Mouse (Mus musculus) thymus, adult 2 months (tissue): ENCODE measurements around the gene Slc39a11. TPM values are rescaled to one million over a fixed set of nuclear protein-coding genes. Genes with fewer than 3 reads are reported as not detected.

Experiments
- DNase-seq: peaks from one replicate; pipeline ENCODE4 v3.0.0; 2021
- H3K27ac ChIP-seq: fragments of 200-500 bp; 2 replicates; pipeline ENCODE4 v1.5.1; 2012; ENCODE audit warnings: low read length, control low read depth; ENCODE audit not compliant: control insufficient read depth, insufficient read depth
- H3K27me3 ChIP-seq: fragments of 200-500 bp; 2 replicates; pipeline ENCODE4 v1.6.1; 2012; ENCODE audit warnings: mild to moderate bottlenecking, low read length, moderate library complexity, mixed read lengths; ENCODE audit not compliant: control insufficient read depth, insufficient read depth
- H3K36me3 ChIP-seq: fragments of 200-500 bp; 2 replicates; pipeline ENCODE4 v1.6.1; 2012; ENCODE audit warnings: mild to moderate bottlenecking, low read length, moderate library complexity; ENCODE audit not compliant: control insufficient read depth, insufficient read depth
- H3K4me1 ChIP-seq: fragments of 200-500 bp; replicated peaks from 2 replicates; pipeline ENCODE4 v1.6.1; 2012; ENCODE audit warnings: low read length; ENCODE audit not compliant: control insufficient read depth, insufficient read depth
- H3K4me3 ChIP-seq: fragments of 200-500 bp; 2 replicates; pipeline ENCODE4 v1.5.1; 2012; ENCODE audit warnings: mild to moderate bottlenecking, low read length, control low read depth, moderate library complexity; ENCODE audit not compliant: control insufficient read depth, insufficient read depth
- CTCF ChIP-seq: fragments of 200-500 bp; IDR thresholded peaks from 2 replicates; pipeline ENCODE4 v1.5.1; 2012; ENCODE audit warnings: mild to moderate bottlenecking, control low read depth, low read length, moderate library complexity, borderline replicate concordance; ENCODE audit not compliant: control insufficient read depth, poor library complexity, insufficient read depth; ENCODE audit errors: extremely low read depth
- POLR2A ChIP-seq: fragments of 200-500 bp; IDR thresholded peaks from 2 replicates; pipeline ENCODE4 v1.6.1; 2012; ENCODE audit warnings: mild to moderate bottlenecking, low read length, control low read depth, moderate library complexity; ENCODE audit not compliant: control insufficient read depth, poor library complexity, insufficient read depth; ENCODE audit errors: extremely low read depth
- WGBS: fragments of 180-500 bp; shearing (Covaris S2); methylation state at CpG from one replicate; pipeline ENCODE4 v1.1.7; 2018; 5-methylcytosine and 5-hydroxymethylcytosine counted together
- polyA plus RNA-seq: library from polyadenylated mRNA; depleted of rRNA; stranded (reverse); fragments of >200 nt; gene quantifications from 2 replicates; pipeline ENCODE4 v1.2.3, GENCODE M21; 2012

The Slc39a11 gene
- polyA plus RNA-seq, 1 experiment, result 18.0 TPM

GRCm38 (mm10) chr11:113246475-113246874 is 403.4 kb downstream of the Slc39a11 start:
- no peak overlapping the region for H3K27ac ChIP-seq
- H3K36me3 ChIP-seq, result no peaks in the 10 kb centered on the region
- TF ChIP-seq CTCF (no peak), POLR2A (no peak)
- H3K27me3 ChIP-seq, result no peaks in the 10 kb centered on the region
- no peak for DNase-seq
- 95% methylated on average over 9 of the region's 9 CpGs for WGBS
- H3K4me3 ChIP-seq, result no peak overlapping the region
- peaks cover 5% of the 10 kb centered on the region for H3K4me1 ChIP-seq

GRCm38 (mm10) chr11:113245666-113246065 is 404.2 kb downstream of the Slc39a11 start:
- TF ChIP-seq POLR2A (no peak), CTCF (no peak)
- no peak overlapping the region for H3K4me3 ChIP-seq
- H3K36me3 ChIP-seq, result no peaks in the 10 kb centered on the region
- H3K4me1 ChIP-seq, result no peaks in the 10 kb centered on the region
- no peak for DNase-seq
- WGBS, result 96% methylated on average over 10 of the region's 10 CpGs
- H3K27me3 ChIP-seq, result no peaks in the 10 kb centered on the region
- H3K27ac ChIP-seq, result no peak overlapping the region

- TF ChIP-seq CTCF, result no peak
- TF ChIP-seq POLR2A, result no peak
- Histone ChIP-seq H3K27ac (no peak overlapping the region), H3K36me3 (no peaks in the 10 kb centered on the region), H3K27me3 (no peaks in the 10 kb centered on the region), H3K4me3 (no peak overlapping the region), H3K4me1 (no peaks in the 10 kb centered on the region)
- 53% methylated on average over 2 of the region's 2 CpGs for WGBS
- no peak for DNase-seq
Measured at GRCm38 (mm10) chr11:113234432-113234831, 415.4 kb downstream of the Slc39a11 start.

- 61% methylated on average over 6 of the region's 6 CpGs for WGBS
- DNase-seq, result no peak
- Histone ChIP-seq H3K27ac (no peak overlapping the region), H3K4me3 (no peak overlapping the region), H3K27me3 (no peaks in the 10 kb centered on the region), H3K36me3 (no peaks in the 10 kb centered on the region), H3K4me1 (no peaks in the 10 kb centered on the region)
- TF ChIP-seq POLR2A (no peak), CTCF (no peak)
Measured at GRCm38 (mm10) chr11:113232049-113232448, 417.8 kb downstream of the Slc39a11 start.

GRCm38 (mm10) chr11:113230410-113231132 is 419.3 kb downstream of the Slc39a11 start:
- no peak for DNase-seq
- WGBS, result 74% methylated on average over 6 of the region's 6 CpGs
- Histone ChIP-seq H3K4me1 (no peaks in the 10 kb centered on the region), H3K36me3 (no peaks in the 10 kb centered on the region), H3K27me3 (no peaks in the 10 kb centered on the region), H3K4me3 (no peak overlapping the region), H3K27ac (no peak overlapping the region)
- TF ChIP-seq CTCF, result no peak

GRCm38 (mm10) chr11:113225748-113226147 is 424.1 kb downstream of the Slc39a11 start:
- Histone ChIP-seq H3K27me3 (no peaks in the 10 kb centered on the region), H3K4me3 (no peak overlapping the region), H3K4me1 (no peaks in the 10 kb centered on the region), H3K27ac (no peak overlapping the region), H3K36me3 (no peaks in the 10 kb centered on the region)
- DNase-seq, result no peak
- 79% methylated on average over 3 of the region's 3 CpGs for WGBS
- no peak for TF ChIP-seq CTCF
- no peak for TF ChIP-seq POLR2A

GRCm38 (mm10) chr11:113223756-113224323 is 426.0 kb downstream of the Slc39a11 start:
- TF ChIP-seq CTCF (no peak), POLR2A (no peak)
- H3K4me3 ChIP-seq, result no peak overlapping the region
- H3K36me3 ChIP-seq, result no peaks in the 10 kb centered on the region
- WGBS, result 44% methylated on average over 4 of the region's 4 CpGs
- no peaks in the 10 kb centered on the region for H3K27me3 ChIP-seq
- no peak overlapping the region for H3K27ac ChIP-seq
- no peak for DNase-seq
- H3K4me1 ChIP-seq, result no peaks in the 10 kb centered on the region
